Mouse (Mus musculus) kidney, embryonic 15.5 days (tissue): ENCODE measurements at regions not wholly inside any gene's neighbourhood (a gene's known extent, or its start where the extent isn't known, plus 50 kb on each side); places are given as distances from the start of the nearest gene placed in this dataset.

Experiments
- ATAC-seq: fragments of 200-750 bp; cut with Nextera tagmentation; replicated peaks from 2 replicates; pipeline ENCODE4 v1.8.0; 2017; ENCODE audit warnings: moderate TSS enrichment; ENCODE audit not compliant: low FRiP score
- H3K27ac ChIP-seq: fragments of 300-500 bp; sonication (generic); 2 replicates; pipeline ENCODE4 v1.5.1; 2015; ENCODE audit warnings: mild to moderate bottlenecking, inconsistent platforms
- H3K27me3 ChIP-seq: fragments of 300-500 bp; sonication (generic); 2 replicates; pipeline ENCODE4 v1.6.1; 2015; ENCODE audit warnings: inconsistent platforms
- H3K36me3 ChIP-seq: fragments of 300-500 bp; sonication (generic); 2 replicates; pipeline ENCODE4 v1.6.1; 2015; ENCODE audit warnings: inconsistent platforms
- H3K4me1 ChIP-seq: fragments of 300-500 bp; sonication (generic); 2 replicates; pipeline ENCODE4 v1.6.1; 2015; ENCODE audit warnings: inconsistent platforms
- H3K4me2 ChIP-seq: fragments of 300-500 bp; sonication (generic); 2 replicates; pipeline ENCODE4 v1.6.1; 2015; ENCODE audit warnings: moderate library complexity, mild to moderate bottlenecking, inconsistent platforms
- H3K4me3 ChIP-seq: fragments of 300-500 bp; sonication (generic); replicated peaks from 2 replicates; pipeline ENCODE4 v1.5.1; 2015; ENCODE audit warnings: mild to moderate bottlenecking, inconsistent platforms
- H3K9ac ChIP-seq: fragments of 300-500 bp; sonication (generic); 2 replicates; pipeline ENCODE4 v1.6.1; 2015; ENCODE audit warnings: mild to moderate bottlenecking, inconsistent platforms
- H3K9me3 ChIP-seq: fragments of 300-500 bp; sonication (generic); replicated peaks from 2 replicates; pipeline ENCODE4 v1.6.1; 2016; ENCODE audit warnings: inconsistent platforms
- WGBS: fragments of 180-500 bp; shearing (Covaris S2); methylation state at CpG from one replicate; pipeline ENCODE4 v1.1.7; 2015; ENCODE audit warnings: mixed read lengths; 5-methylcytosine and 5-hydroxymethylcytosine counted together

DNA sequence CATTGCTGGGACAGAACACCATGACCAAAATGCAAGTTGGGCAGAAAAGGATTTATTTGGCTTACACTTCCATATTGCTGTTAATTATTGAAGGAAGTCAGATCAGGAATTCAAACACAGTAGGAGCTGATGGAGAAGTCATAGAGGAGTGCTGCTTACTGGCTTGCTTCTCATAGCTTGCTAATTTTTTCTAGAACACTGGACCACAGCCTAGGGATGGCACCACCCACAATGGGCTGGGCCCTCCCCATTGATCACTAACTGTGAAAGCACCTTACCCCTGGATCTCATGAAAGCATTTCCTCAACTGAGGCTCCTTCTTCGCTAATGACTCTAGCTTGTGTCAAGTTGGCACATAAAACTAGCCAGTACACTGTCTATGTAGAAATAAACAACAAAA is 381.3 kb downstream of the Nup35 start:
- Histone ChIP-seq H3K27ac (no peak overlapping the region), H3K27me3 (no peaks in the 10 kb centered on the region), H3K4me3 (no peak overlapping the region), H3K4me1 (no peaks in the 10 kb centered on the region), H3K9me3 (no peaks in the 10 kb centered on the region), H3K36me3 (no peaks in the 10 kb centered on the region), H3K9ac (no peak overlapping the region), H3K4me2 (no peak overlapping the region)
- no peak for ATAC-seq
- 90% methylated on average over 1 of the region's 1 CpGs for whole genome bisulfite sequencing

- Histone ChIP-seq H3K27ac (no peak overlapping the region), H3K4me2 (no peak overlapping the region), H3K27me3 (no peaks in the 10 kb centered on the region), H3K36me3 (no peaks in the 10 kb centered on the region), H3K9me3 (no peaks in the 10 kb centered on the region), H3K9ac (no peak overlapping the region), H3K4me1 (no peaks in the 10 kb centered on the region), H3K4me3 (no peak overlapping the region)
- ATAC-seq = no peak
- WGBS = 64% methylated on average over 11 of the region's 11 CpGs
Observed at GRCm38 (mm10) chr2:81007071-81007470, 390.0 kb downstream of the Nup35 start.

- no peaks in the 10 kb centered on the region for H3K27me3 ChIP-seq
- H3K9me3 ChIP-seq = no peaks in the 10 kb centered on the region
- H3K36me3 ChIP-seq = no peaks in the 10 kb centered on the region
- ATAC-seq = no peak
- 63% methylated on average over 3 of the region's 3 CpGs for WGBS
- H3K4me2 ChIP-seq = no peak overlapping the region
- H3K4me3 ChIP-seq = no peak overlapping the region
- no peak overlapping the region for H3K27ac ChIP-seq
- no peaks in the 10 kb centered on the region for H3K4me1 ChIP-seq
- H3K9ac ChIP-seq = no peak overlapping the region
Observed at GRCm38 (mm10) chr2:81023620-81024019, 406.6 kb downstream of the Nup35 start.
